ENCODE assay signal across 7 mouse cellular contexts in the genomic region with DNA sequence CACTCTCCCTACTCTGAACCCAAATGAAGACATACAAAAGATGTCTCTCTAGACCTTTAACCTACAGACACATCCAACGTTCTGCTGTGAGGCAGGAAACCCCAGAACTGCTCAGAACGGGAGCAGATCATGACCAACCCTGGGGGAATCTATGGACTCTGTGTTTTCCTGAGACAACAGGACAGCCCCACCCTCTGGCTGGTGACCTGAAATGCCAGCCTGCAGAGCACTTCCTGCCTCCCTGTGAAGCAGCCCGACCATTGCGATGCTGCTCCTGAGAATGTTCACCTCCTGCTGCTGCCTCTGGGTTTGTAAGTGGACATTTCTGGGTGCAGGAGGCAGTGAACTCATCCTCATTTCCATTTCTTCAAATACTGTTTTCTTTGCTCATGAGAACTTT.
DNase-seq lines count a peak whose midpoint lies in the region; ATAC-seq and TF ChIP-seq lines count a peak whose summit lies in the region.
"Not testable (repeated sequence)": the region's sequence is repeated elsewhere in the genome, so short reads cannot be mapped to it uniquely, and the experiment has no call there.

No protein-coding gene starts in this region.

- not testable (repeated sequence) for H3K36me3 ChIP-seq in liver, postnatal 0 days (replicated peaks; ENCODE audit: insufficient read depth, low read length)

- H3K27ac ChIP-seq in liver, postnatal 0 days (ENCODE audit: low read depth), result not testable (repeated sequence)

- H3K9ac ChIP-seq in liver, postnatal 0 days (replicated peaks), result not testable (repeated sequence)

- not testable (repeated sequence) for TF ChIP-seq EP300 in liver, postnatal 0 days (IDR thresholded peaks at IDR 0.05; ENCODE audit: low read depth)

- H3K4me2 ChIP-seq in liver, postnatal 0 days (ENCODE audit: low read depth, low read length), result not testable (repeated sequence)

- DNase-seq in 416B (ENCODE audit: low read depth) (peak; percentile 26), R1 (ENCODE audit: low read depth, low spot score) (peak; percentile 6)
- DNase-seq in liver, postnatal 0 days, result not testable (repeated sequence)
- DNase-seq in naive thymus-derived CD4-positive, alpha-beta T cell, adult 2 months (ENCODE audit: low read depth), result peak; percentile 38
- DNase-seq in thymus, postnatal 25 days, result peak; percentile 40

- 0 out of 2 replicates have a peak, but pooled peaks have one; percentile 23 for TF ChIP-seq CTCF in liver, postnatal 0 days (IDR thresholded peaks at IDR 0.05; ENCODE audit: low read depth)

- not testable (repeated sequence) for H3K4me3 ChIP-seq in liver, postnatal 0 days (ENCODE audit: low read depth, low read length)

- not testable (repeated sequence) for H3K4me1 ChIP-seq in liver, postnatal 0 days (ENCODE audit: insufficient read depth)

- H3K9me3 ChIP-seq in liver, postnatal 0 days (ENCODE audit: low read length), result not testable (repeated sequence)

- not testable (repeated sequence) for H3K27me3 ChIP-seq in liver, postnatal 0 days (ENCODE audit: insufficient read depth, low read length)

- WGBS in liver, postnatal 0 days (ENCODE audit: insufficient replicate concordance), result 27% methylated on average over 4 of the region's 4 CpGs

- ATAC-seq in common myeloid progenitor, adult 5-6 weeks (replicated peaks; ENCODE audit: low read depth, poor library complexity, severe bottlenecking), result peak; percentile 73; the same call in 1 of the 2 replicates
- ATAC-seq in hematopoietic stem cell, adult 5-6 weeks (replicated peaks in 1 of 2; ENCODE audit: insufficient read depth in 1 of 2, low FRiP score in 2 of 2, low TSS enrichment in 1 of 2, low read depth in 1 of 2, poor library complexity in 2 of 2, severe bottlenecking in 2 of 2), result peak; percentile 46 to 62
- ATAC-seq in liver, postnatal 0 days, result not testable (repeated sequence)
